Mouse (Mus musculus): Measurements from ENCODE around the gene Pbx1.

- TF ChIP-seq CTCF (IDR thresholded peaks at IDR 0.05; ENCODE audit: insufficient read depth, low read depth, low read length), result no peak
- TF ChIP-seq POLR2A (IDR thresholded peaks at IDR 0.05; ENCODE audit: insufficient read depth, low read depth, low read length), result no peak
These were observed 238.7 kb downstream of the Pbx1 start for GRCm38 (mm10) chr1:168193364-168193763.
